Mouse (Mus musculus): ENCODE results near the gene Col24a1.

DNA sequence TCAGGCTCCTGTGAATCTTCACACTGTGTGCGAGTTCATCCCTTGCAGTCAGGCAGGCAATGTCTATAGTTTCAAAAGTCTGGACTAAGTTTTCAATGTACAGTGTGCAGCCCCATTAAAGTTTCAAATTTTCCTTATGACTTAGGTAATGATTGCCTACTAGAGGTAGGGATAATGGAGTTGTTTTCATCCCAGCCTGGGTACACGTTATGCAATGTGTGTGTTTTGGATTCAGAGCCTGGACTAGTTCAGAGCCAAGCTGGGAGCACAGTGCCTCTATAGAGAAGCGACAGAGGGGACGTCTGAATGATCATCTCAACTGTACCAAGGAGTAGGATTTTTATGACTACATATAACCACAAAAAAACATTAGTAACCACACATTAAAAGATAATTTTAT is 267.8 kb downstream of the Col24a1 start:
- no peak for TF ChIP-seq CTCF (IDR thresholded peaks at IDR 0.05)
- no peak for TF ChIP-seq EP300 (IDR thresholded peaks at IDR 0.05)

All from lung, postnatal 0 days (tissue).